Mouse (Mus musculus): Measurements from ENCODE around the gene Odf3l1.

GRCm38 (mm10) chr9:56807990-56808389 is 56.5 kb downstream of the Odf3l1 start:
- TF ChIP-seq CTCF (IDR thresholded peaks at IDR 0.05; ENCODE audit: low read depth) (no peak), EP300 (IDR thresholded peaks at IDR 0.05; ENCODE audit: low read depth) (no peak)
